Mouse (Mus musculus) G1E (cell line): ENCODE data around the gene Orc5. TPM values are rescaled to one million over a fixed set of nuclear protein-coding genes. Genes with fewer than 3 reads are reported as not detected.

Experiments used
- ATAC-seq: 2 replicates; pipeline ENCODE4 v1.8.0; 2016; ENCODE audit warnings: mild to moderate bottlenecking; ENCODE audit not compliant: insufficient number of reproducible peaks, poor library complexity, low FRiP score, severe bottlenecking; ENCODE audit errors: extremely low read depth
- DNase-seq: peaks from one replicate; pipeline ENCODE4 v3.0.0; 2012; ENCODE audit warnings: low spot score
- H3K27me3 ChIP-seq: 2 replicates; pipeline ENCODE4 v1.6.1; 2012; ENCODE audit warnings: mild to moderate bottlenecking, low read length, inconsistent platforms; ENCODE audit not compliant: insufficient read depth
- H3K36me3 ChIP-seq: replicated peaks from 2 replicates; pipeline ENCODE3; 2012; ENCODE audit warnings: mild to moderate bottlenecking, inconsistent platforms
- H3K4me1 ChIP-seq: 2 replicates; pipeline ENCODE4 v1.6.1; 2012; ENCODE audit warnings: low read depth, low read length, inconsistent platforms, mixed read lengths; ENCODE audit not compliant: insufficient read depth
- H3K4me3 ChIP-seq: 2 replicates; pipeline ENCODE4 v1.5.1; 2012; ENCODE audit warnings: low read depth, mild to moderate bottlenecking, inconsistent platforms, low read length, moderate library complexity, mixed read lengths
- H3K9me3 ChIP-seq: replicated peaks from 2 replicates; pipeline ENCODE4 v1.6.1; 2012; ENCODE audit warnings: inconsistent platforms
- CTCF ChIP-seq: IDR thresholded peaks from 2 replicates; pipeline ENCODE4 v1.5.1; 2012; ENCODE audit warnings: low read depth, low read length, inconsistent platforms, mixed read lengths
- GATA1 ChIP-seq: IDR thresholded peaks from 2 replicates; pipeline ENCODE4 v1.6.1; 2012; ENCODE audit warnings: borderline replicate concordance, low read length, inconsistent platforms, mixed read lengths
- GATA2 ChIP-seq: IDR thresholded peaks from 2 replicates; pipeline ENCODE4 v1.6.1; 2012; ENCODE audit warnings: low read depth, low read length, inconsistent platforms, borderline replicate concordance
- POLR2AphosphoS5 ChIP-seq: IDR thresholded peaks from 2 replicates; pipeline ENCODE4 v1.6.1; 2012; ENCODE audit warnings: low read depth, low read length, inconsistent platforms; ENCODE audit not compliant: insufficient replicate concordance
- TAL1 ChIP-seq: conservative IDR thresholded peaks from 2 replicates; pipeline ENCODE4 v1.6.1; 2012; ENCODE audit warnings: low read depth, low read length, inconsistent platforms, mixed read lengths
- polyA plus RNA-seq: library from polyadenylated mRNA; stranded (reverse); fragments of >175 nt; gene quantifications from 2 replicates; pipeline ENCODE4 v1.2.3, GENCODE M21; 2012
- total RNA-seq, 2 experiments: library from RNA; stranded (forward) in 1 of 2; stranded (reverse) in 1 of 2; fragments of 200-1000 nt in 1 of 2; fragments of >200 nt in 1 of 2; fragmentation: Nextera tagmentation in 1 of 2; gene quantifications; 2 replicates each; pipeline ENCODE4 v1.2.3; 2014 to 2017

Orc5 gene
- total and polyA plus RNA-seq, 3 experiments, result 4.1 to 125 (median 73.8) TPM

- no peaks in the 10 kb centered on the region for H3K9me3 ChIP-seq
- no peak for ATAC-seq
- peaks cover 7% of the 10 kb centered on the region; the same call in 1 of the 2 replicates for H3K27me3 ChIP-seq
- no peak for DNase-seq
- no peak overlapping the region for H3K4me3 ChIP-seq
- H3K36me3 ChIP-seq, result no peaks in the 10 kb centered on the region
- H3K4me1 ChIP-seq, result no peaks in the 10 kb centered on the region
- no peak for TF ChIP-seq TAL1
- TF ChIP-seq GATA1, result no peak
These were observed 23.9 kb upstream of the Orc5 start for GRCm38 (mm10) chr5:22574161-22574560.

GRCm38 (mm10) chr5:22573696-22574095 lies 23.5 kb upstream of the Orc5 start:
- H3K4me1 ChIP-seq, result no peaks in the 10 kb centered on the region
- H3K4me3 ChIP-seq, result no peak overlapping the region
- DNase-seq, result no peak
- H3K27me3 ChIP-seq, result peaks cover 7% of the 10 kb centered on the region; the same call in 1 of the 2 replicates
- TF ChIP-seq TAL1 (no peak), POLR2AphosphoS5 (no peak), GATA2 (no peak), GATA1 (no peak), CTCF (no peak)
- no peak for ATAC-seq
- H3K9me3 ChIP-seq, result no peaks in the 10 kb centered on the region
- no peaks in the 10 kb centered on the region for H3K36me3 ChIP-seq

DNA sequence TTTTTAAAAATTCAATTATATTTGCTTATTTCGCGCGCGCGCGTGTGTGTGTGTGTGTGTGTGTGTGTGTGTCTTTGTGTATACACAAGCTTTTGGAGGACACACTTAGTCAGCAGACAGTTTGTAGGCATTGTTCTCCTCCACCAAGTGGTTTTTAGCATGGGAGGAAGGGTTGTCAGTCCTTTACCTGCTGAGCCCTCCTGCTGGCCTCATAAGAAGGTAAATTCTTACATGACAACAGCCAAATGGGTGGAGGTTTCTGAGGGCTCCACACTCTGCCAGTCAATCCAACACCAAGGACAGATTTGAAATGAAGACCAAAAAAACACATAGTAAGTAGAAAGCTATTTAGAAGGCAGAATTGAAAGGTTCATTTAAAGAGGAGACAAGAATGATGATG lies 22.7 kb upstream of the Orc5 start:
- no peaks in the 10 kb centered on the region for H3K4me1 ChIP-seq
- peaks cover 5% of the 10 kb centered on the region; the same call in 1 of the 2 replicates for H3K27me3 ChIP-seq
- H3K9me3 ChIP-seq, result no peaks in the 10 kb centered on the region
- ATAC-seq, result no peak
- H3K36me3 ChIP-seq, result no peaks in the 10 kb centered on the region
- no peak for DNase-seq
- TF ChIP-seq POLR2AphosphoS5 (no peak), CTCF (no peak), TAL1 (no peak), GATA2 (no peak), GATA1 (no peak)
- no peak overlapping the region for H3K4me3 ChIP-seq

- ATAC-seq (peak; percentile 22; the same call in 1 of the 2 replicates), DNase-seq (no peak)
- no peak for TF ChIP-seq CTCF
- TF ChIP-seq GATA1, result no peak
These were observed 22.2 kb upstream of the Orc5 start for GRCm38 (mm10) chr5:22572456-22572855.

DNA sequence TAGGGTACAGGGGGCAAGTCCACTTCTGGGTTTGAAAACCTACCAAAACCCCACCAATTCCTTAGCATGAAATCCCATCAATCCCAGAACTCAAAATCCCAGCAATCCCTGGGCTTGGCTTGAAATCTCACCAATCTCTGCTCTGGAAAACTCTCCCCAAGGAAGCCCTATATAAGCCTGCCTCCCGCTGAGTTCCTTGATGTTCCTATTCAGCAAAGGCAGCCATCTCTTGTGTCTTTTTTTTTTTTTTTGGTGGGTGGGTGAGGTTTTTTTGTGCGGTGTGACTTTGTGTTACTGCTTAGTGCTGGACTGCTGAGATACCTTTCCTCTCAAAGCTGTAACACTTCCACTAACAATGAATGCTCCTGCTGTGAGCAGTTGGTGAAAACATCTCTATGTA lies 15.5 kb upstream of the Orc5 start:
- TF ChIP-seq TAL1 (no peak), POLR2AphosphoS5 (no peak), CTCF (no peak), GATA2 (no peak), GATA1 (no peak)
- ATAC-seq, result no peak
- 0 out of 2 replicates have a peak, but pooled peaks cover under 1% of the 10 kb centered on the region for H3K9me3 ChIP-seq
- H3K4me3 ChIP-seq, result no peak overlapping the region
- DNase-seq, result no peak
- H3K4me1 ChIP-seq, result no peaks in the 10 kb centered on the region
- H3K27me3 ChIP-seq, result no peaks in the 10 kb centered on the region
- peaks cover 11% of the 10 kb centered on the region for H3K36me3 ChIP-seq

More at GRCm38 (mm10) chr5:22572456-22572855, 22.2 kb upstream of the Orc5 start:
- Histone ChIP-seq H3K4me1 (no peaks in the 10 kb centered on the region), H3K4me3 (no peak overlapping the region), H3K36me3 (no peaks in the 10 kb centered on the region), H3K27me3 (peaks cover 5% of the 10 kb centered on the region; the same call in 1 of the 2 replicates), H3K9me3 (no peaks in the 10 kb centered on the region)

DNA sequence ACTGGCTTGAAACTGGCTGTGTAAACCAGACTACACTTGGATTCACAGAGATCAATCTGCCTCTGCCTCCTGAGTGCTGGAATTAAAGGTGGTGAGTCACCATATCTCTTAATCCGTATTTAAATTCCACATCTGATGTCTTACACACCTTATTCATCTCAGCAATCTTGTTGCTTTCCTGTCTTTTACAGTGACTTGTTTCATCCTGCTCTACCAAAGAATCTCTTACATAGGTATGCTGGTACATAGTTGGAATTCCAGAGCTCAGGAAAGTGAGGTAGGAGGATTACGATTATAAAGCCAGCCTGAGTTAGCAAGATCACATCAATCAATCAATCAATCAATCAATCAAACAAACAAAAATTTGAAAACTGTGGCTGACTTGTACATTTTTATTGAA lies 9.6 kb upstream of the Orc5 start:
- ATAC-seq (no peak), DNase-seq (no peak)
- Histone ChIP-seq H3K4me1 (no peaks in the 10 kb centered on the region), H3K27me3 (no peaks in the 10 kb centered on the region), H3K9me3 (peaks cover 5% of the 10 kb centered on the region; the same call in 1 of the 2 replicates), H3K4me3 (no peak overlapping the region), H3K36me3 (peaks cover 38% of the 10 kb centered on the region)
- no peak for TF ChIP-seq GATA1
- no peak for TF ChIP-seq TAL1
- TF ChIP-seq GATA2, result no peak
- no peak for TF ChIP-seq CTCF
- TF ChIP-seq POLR2AphosphoS5, result no peak

DNA sequence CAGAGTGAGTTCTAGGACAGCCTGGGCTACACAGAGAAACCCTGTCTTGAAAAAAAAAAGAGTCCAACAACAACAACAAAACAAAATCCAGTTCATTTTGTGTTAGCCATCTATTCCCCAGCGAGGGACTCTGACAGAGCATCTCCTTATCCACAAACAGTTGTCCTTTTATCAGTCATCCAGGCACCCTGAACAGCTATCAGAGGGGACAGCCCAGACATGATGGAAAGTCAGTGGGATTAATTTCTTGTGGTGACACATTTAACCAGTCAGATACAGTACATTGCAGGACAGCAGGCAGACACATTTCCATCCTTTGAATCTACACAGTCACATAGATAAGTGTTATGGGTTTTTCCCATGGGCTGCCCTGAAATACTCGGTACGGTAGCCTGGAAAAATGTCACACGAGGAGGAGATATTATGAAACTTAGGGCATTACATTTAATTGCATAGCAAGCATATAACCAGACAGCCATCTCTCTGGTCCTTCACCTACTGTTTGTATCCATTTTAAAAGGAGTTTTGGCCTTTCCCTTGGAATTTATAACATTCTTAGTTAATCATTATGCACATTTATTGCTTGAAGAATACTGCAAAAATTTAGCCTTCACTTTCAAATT lies 7.4 kb upstream of the Orc5 start:
- TF ChIP-seq CTCF (no peak), GATA2 (no peak), POLR2AphosphoS5 (no peak), TAL1 (no peak), GATA1 (no peak)
- DNase-seq (no peak), ATAC-seq (no peak)
- H3K9me3 ChIP-seq, result peaks cover 18% of the 10 kb centered on the region
- no peaks in the 10 kb centered on the region for H3K4me1 ChIP-seq
- no peak overlapping the region for H3K4me3 ChIP-seq
- H3K36me3 ChIP-seq, result peaks cover 47% of the 10 kb centered on the region
- no peaks in the 10 kb centered on the region for H3K27me3 ChIP-seq
